Mouse (Mus musculus) adrenal gland, postnatal 25 days (tissue): ENCODE data around the gene Erc2. TPM values are rescaled to one million over a fixed set of nuclear protein-coding genes. Genes with fewer than 3 reads are reported as not detected.

Source experiments
- DNase-seq: peaks from one replicate; pipeline ENCODE4 v3.0.0; 2021; ENCODE audit warnings: mixed read lengths
- total RNA-seq: library from RNA; stranded (reverse); gene quantifications from 2 replicates; pipeline ENCODE4 v1.2.3, GENCODE M21; 2021

Erc2 gene
- total RNA-seq, 1 experiment from 2014 or later = 15.2 TPM

DNA sequence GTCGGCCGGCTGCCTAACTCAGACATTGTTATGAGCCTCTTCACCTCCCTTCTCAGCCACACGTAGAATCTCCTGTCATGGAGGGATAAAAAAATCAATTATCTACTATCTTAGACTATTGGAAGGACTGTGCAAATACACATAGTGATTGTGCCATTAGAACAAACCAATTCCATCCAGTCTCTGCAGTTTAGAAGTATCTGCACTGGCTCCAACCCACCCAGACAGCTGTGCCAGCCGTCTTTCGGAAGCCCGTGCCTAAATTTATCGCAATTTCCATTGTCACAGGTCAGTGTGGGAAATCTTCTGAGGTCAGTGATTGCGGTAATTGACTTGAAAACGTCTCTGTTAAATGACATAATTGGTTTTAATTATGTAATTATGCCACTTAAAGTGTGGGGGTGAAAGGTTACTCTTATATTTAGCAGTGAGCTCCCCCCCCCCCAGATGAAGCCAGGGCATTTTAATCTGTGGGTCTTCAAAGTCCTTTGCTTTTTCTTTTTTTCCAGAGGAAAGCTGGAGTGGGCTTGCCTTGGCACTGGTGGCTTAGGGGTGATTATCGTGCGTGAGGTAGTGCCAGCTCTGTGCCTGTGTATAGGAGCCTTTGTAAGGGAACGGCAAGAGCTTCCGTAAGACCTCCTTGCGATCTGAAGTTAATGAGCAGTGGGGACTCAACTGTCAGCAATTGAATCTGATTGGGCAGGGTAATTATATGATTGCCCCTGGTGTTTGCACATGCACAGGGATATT, 759.7 kb downstream of the Erc2 start:
- no peak for DNase-seq

DNA sequence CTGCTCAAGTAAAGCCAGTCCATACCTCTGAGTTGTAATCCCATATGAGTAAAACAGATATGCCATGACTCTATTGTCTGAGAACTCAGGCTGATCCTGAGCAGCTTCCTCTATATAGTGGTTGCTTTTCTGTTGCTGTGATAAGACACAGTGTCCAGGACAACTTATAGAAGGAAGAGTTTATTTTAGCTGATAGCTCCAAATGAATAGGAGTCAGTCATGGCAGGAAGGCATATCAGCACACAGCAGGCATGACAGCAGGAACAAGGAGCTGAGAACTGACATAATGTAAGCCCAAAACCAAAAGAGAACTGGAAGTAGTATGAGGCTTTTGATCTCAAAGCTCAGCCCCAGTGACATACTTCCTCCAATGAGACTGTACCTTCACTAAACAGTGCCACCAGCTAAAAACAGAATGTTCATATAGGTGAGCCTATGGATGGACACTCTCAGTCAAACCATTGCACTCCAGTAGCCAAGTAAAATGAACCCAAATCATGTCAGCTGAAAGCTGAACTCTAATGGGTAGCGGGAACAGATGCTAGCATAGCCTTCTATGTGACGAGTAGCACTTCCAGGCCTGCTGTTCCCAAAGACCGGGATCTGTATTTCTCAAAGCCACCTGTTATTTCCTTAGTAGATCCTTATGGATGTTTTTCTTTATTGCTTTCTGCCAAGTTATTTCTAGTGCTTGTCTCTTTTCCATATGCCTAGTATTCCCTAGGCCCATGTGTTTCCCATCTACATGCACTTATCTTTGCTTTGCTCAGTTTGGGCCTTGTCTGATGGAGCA, 764.8 kb downstream of the Erc2 start:
- DNase-seq = no peak

GRCm38 (mm10) chr14:28398915-28399314, 776.7 kb downstream of the Erc2 start:
- DNase-seq = no peak

GRCm38 (mm10) chr14:28399897-28400296, 777.7 kb downstream of the Erc2 start:
- DNase-seq = no peak

GRCm38 (mm10) chr14:28405277-28405840, 783.1 kb downstream of the Erc2 start:
- DNase-seq = no peak

- DNase-seq = no peak
Observed at GRCm38 (mm10) chr14:28409390-28409789, 787.2 kb downstream of the Erc2 start.

GRCm38 (mm10) chr14:28409796-28410347, 787.6 kb downstream of the Erc2 start:
- no peak for DNase-seq

DNA sequence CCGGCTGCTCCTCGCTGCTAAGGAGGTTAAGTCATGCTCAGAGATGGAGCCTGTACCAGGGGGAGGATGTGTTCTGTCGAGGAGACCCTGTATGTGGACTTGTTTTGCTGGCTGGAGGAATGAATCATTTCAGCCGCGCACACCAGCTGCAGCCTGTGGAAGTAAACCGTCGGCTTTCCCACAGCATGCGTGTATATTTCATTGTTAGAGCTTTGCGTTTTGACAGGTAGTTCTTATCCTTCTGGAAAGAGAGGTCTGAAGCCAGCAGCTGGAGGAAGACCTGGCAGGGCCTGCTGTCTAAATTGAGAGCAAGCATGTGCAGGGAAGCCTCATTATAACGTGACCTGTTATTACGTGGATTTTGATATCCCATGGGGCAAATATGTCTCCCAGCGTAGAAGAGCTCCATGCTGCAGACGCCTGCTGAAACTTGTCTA, 788.6 kb downstream of the Erc2 start:
- no peak for DNase-seq

DNA sequence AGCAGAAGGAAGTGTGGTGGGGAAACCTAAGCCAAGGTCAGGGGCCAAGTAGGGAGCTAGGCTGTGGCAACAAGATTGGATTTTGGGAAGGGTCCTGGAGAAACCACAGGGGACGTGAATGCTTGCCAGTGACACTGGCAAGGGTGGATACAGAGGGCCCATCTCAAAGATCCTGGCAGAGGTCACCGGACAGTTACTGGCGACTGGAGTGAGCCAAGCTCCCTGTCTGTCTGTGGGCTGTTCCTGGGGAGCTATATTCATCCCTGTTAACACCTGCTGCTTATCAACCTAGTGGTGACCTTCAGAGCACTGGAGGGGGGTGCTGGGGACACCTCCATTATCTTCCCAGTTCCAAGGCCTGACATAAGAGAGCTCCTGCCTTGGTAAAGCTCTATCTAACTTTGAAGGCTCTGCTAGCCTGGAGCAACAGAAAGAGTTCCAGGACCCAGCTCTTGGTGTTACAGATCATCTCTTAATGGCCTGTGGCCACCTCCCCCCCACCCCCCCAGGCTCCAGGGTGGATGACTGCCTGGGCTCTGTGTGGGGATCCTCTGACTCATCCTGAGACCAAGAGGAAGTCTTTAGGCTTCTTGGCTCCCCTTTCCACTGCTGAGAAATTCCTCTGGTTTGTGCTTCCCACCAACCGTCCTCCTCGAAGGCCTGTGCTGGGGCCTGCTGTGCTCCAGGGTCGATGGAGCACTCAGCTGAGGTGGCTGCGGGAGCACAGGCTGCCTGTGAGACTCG, 790.2 kb downstream of the Erc2 start:
- DNase-seq = no peak

- no peak for DNase-seq
Observed at GRCm38 (mm10) chr14:28413516-28413915, 791.3 kb downstream of the Erc2 start.

DNA sequence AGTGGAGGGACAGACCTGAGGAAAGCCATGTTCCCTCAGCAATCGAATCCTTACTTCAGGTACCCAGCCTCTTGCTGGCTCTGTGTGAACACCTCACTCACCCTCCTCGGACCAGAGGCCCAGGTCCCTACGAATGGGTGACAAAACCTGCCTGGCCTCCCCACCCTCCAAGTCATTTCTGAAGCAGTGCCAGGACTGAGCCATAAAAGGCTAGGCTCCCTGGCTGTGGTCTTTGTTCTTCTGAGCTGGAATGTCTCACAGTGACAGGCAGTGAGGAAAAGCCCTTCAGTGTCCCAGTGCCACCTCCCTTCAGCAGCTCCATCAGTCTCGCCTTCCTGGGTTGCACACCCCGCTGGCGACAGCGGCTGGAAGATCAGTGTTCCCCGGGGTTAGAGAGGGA, 794.8 kb downstream of the Erc2 start:
- no peak for DNase-seq

DNA sequence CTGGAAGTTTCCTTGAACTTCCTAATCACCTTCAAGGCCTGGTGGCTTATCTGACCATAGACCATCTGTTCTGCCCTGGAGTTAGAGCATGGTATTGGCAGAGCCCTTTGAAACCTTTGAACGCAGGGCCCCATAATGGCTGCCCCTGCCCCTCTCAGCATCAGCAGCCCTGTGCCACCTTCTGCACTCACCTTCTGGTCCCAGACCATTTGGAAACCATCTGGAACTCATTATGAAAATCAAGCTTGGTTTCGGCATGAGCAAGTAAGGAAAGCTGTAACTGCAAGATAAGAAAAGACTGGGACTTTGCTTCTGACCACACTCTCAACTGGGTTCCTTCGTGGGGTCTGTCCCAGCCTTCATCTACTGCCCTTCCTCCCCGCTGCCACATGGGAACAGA, 796.3 kb downstream of the Erc2 start:
- no peak for DNase-seq

- DNase-seq = no peak
Observed at GRCm38 (mm10) chr14:28419188-28419587, 797.0 kb downstream of the Erc2 start.

DNA sequence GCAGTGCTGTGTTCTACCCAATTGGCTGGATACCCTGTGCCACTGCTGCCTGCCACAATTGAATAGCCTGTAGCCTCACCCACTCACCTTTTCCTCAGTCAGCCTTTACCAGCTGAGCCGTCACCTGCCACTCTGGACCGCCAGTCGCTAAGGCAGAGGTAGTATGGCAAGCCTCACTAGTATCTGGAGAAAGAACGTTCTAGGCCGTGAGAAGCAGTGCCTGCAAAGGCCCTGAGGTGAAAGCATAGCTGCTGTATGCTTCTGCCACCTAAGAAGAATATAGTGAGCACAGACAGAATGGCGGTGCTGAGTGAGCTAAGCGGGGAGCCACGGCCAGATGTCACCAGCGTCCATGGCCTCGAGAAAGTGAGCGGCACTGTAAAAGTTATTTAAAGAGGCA, 798.4 kb downstream of the Erc2 start:
- DNase-seq = peak; percentile 12

DNA sequence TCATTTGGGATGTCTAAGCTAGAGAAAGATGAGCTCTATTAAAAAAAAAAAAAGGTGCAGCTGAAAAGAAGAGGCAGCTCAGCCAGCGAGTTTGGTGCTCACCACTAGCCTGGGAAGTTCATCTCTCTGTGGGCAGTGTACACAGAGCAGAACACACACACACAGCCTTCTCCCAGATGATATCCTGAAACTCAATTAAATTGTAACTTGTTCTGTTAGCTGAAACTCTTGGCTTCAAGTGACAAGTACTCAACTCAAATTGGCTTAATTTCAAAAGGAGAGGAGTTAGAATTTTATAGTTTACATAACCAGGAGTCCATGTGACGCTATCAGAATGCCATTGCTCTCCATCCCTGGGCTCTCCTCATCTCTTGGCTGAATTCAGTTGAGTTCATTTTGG, 804.4 kb downstream of the Erc2 start:
- DNase-seq = no peak

GRCm38 (mm10) chr14:28431703-28432309, 809.6 kb downstream of the Erc2 start:
- DNase-seq = no peak

DNA sequence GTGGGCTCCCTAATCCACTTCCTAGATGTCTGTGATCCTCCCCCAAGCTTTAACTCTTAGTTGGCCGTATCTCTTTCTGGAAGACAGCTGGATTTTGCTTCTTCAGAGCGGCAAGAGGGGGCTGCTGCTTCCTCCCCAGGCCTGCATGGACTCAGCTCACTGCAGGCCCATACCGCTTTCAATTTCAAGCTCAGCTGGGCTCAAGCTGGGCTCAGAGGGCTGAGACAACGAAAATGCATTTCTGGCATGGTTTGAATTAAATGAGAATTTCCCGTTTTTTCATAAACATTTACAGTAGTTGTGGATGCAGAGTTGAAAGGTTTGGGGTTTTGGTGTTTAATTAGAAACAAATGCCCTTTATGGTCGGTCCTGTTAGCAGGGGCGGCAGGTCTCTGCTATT, 812.8 kb downstream of the Erc2 start:
- no peak for DNase-seq

GRCm38 (mm10) chr14:28439171-28439570, 816.9 kb downstream of the Erc2 start:
- no peak for DNase-seq

- DNase-seq = no peak
Observed at GRCm38 (mm10) chr14:28441240-28441967, 819.2 kb downstream of the Erc2 start.

DNA sequence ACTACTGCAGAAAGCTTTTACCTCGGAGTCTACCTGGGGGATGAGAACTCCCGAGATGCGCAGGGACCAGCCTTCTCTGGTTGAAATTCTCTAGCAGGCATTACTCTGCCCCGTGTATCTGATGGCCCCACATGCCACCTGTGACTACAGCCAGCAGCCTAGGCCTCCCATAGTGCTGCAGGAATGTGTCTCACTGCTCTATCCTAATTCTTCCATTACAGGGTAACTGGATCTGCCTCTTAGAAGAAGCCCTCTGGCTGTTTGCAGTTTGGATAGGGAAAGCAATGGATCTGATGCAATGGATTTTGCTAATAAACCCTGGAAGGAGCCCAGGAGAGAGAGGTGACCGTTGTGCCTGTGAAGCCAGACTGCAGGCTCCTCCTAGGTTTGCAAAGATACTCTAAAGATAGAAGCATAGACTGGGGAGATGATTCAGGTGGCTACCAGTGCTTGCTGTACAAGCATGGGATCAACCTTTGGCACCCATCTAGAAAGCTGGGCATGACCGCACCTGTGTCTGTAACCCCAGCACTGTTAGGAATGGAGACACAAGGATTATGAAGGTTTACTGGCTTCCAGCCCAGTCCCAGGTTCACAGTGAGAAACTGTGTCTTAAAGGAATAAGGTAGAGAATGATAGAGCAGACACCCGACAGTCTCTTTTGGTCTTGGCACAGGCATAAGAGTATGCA, 821.2 kb downstream of the Erc2 start:
- DNase-seq = no peak

GRCm38 (mm10) chr14:28445737-28446136, 823.5 kb downstream of the Erc2 start:
- no peak for DNase-seq
